Mouse (Mus musculus) cerebral cortex, adult 2 months (tissue): ENCODE measurements around the gene Lsm6.

Experiments used
- WGBS: fragments of 180-500 bp; shearing (Covaris S2); methylation state at CpG from one replicate; pipeline ENCODE4 v1.1.7; 2018; 5-methylcytosine and 5-hydroxymethylcytosine counted together

Lsm6 gene

GRCm38 (mm10) chr8:78807283-78807682 lies 13.7 kb downstream of the Lsm6 start:
- WGBS = 92% methylated on average over 9 of the region's 9 CpGs

- 93% methylated on average over 5 of the region's 5 CpGs for WGBS
These were observed 14.9 kb downstream of the Lsm6 start for GRCm38 (mm10) chr8:78806006-78806405.

- 97% methylated on average over 6 of the region's 6 CpGs for WGBS
These were observed 19.7 kb downstream of the Lsm6 start for GRCm38 (mm10) chr8:78801201-78801600.

- 94% methylated on average over 3 of the region's 3 CpGs for WGBS
These were observed 22.3 kb downstream of the Lsm6 start for GRCm38 (mm10) chr8:78798671-78799070.

GRCm38 (mm10) chr8:78797985-78798384 lies 23.0 kb downstream of the Lsm6 start:
- WGBS = 79% methylated on average over 7 of the region's 7 CpGs

GRCm38 (mm10) chr8:78793231-78793630 lies 27.7 kb downstream of the Lsm6 start:
- 85% methylated on average over 4 of the region's 4 CpGs for WGBS

- 95% methylated on average over 9 of the region's 9 CpGs for WGBS
These were observed 44.1 kb downstream of the Lsm6 start for GRCm38 (mm10) chr8:78776816-78777215.

GRCm38 (mm10) chr8:78771256-78771655 lies 49.7 kb downstream of the Lsm6 start:
- WGBS = 72% methylated on average over 7 of the region's 7 CpGs

- 95% methylated on average over 3 of the region's 3 CpGs for WGBS
These were observed 50.4 kb downstream of the Lsm6 start for GRCm38 (mm10) chr8:78770584-78770983.

- 89% methylated on average over 1 of the region's 1 CpGs for WGBS
These were observed 55.4 kb downstream of the Lsm6 start for GRCm38 (mm10) chr8:78765556-78765955.

- 82% methylated on average over 4 of the region's 4 CpGs for WGBS
These were observed 66.0 kb downstream of the Lsm6 start for GRCm38 (mm10) chr8:78754986-78755385.
